Mouse (Mus musculus) cerebellum, adult (tissue): ENCODE results near the gene Miga1.

Experiments used
- ATAC-seq: cut with Nextera tagmentation; 2 replicates; pipeline ENCODE4 v1.9.2; 2017; ENCODE audit warnings: mild to moderate bottlenecking, moderate library complexity, mixed read lengths; ENCODE audit not compliant: insufficient number of reproducible peaks, low FRiP score, low TSS enrichment

Miga1 gene

GRCm38 (mm10) chr3:152288740-152289139 lies 51.5 kb downstream of the Miga1 start:
- no peak for ATAC-seq

- ATAC-seq, result no peak
Measured at GRCm38 (mm10) chr3:152288276-152288675, 51.9 kb downstream of the Miga1 start.

GRCm38 (mm10) chr3:152287810-152288209 lies 52.4 kb downstream of the Miga1 start:
- no peak for ATAC-seq

GRCm38 (mm10) chr3:152284759-152285158 lies 55.4 kb downstream of the Miga1 start:
- no peak for ATAC-seq

GRCm38 (mm10) chr3:152284306-152284705 lies 55.9 kb downstream of the Miga1 start:
- no peak for ATAC-seq

GRCm38 (mm10) chr3:152282126-152282525 lies 58.1 kb downstream of the Miga1 start:
- no peak for ATAC-seq

- no peak for ATAC-seq
Measured at GRCm38 (mm10) chr3:152278431-152278830, 61.8 kb downstream of the Miga1 start.

GRCm38 (mm10) chr3:152277912-152278311 lies 62.3 kb downstream of the Miga1 start:
- ATAC-seq, result no peak

GRCm38 (mm10) chr3:152276935-152277334 lies 63.3 kb downstream of the Miga1 start:
- no peak for ATAC-seq

- no peak for ATAC-seq
Measured at GRCm38 (mm10) chr3:152275008-152275407, 65.2 kb downstream of the Miga1 start.

- no peak for ATAC-seq
Measured at GRCm38 (mm10) chr3:152272974-152273685, 67.1 kb downstream of the Miga1 start.

- no peak for ATAC-seq
Measured at GRCm38 (mm10) chr3:152271876-152272275, 68.3 kb downstream of the Miga1 start.

GRCm38 (mm10) chr3:152271071-152271710 lies 69.0 kb downstream of the Miga1 start:
- ATAC-seq, result no peak

- no peak for ATAC-seq
Measured at GRCm38 (mm10) chr3:152268099-152268498, 72.1 kb downstream of the Miga1 start.

- ATAC-seq, result no peak
Measured at GRCm38 (mm10) chr3:152266036-152266421, 74.2 kb downstream of the Miga1 start, which contains the start of gene Nexn. TSS of gene Nexn (minus strand) at chr3:152266350.

- 0 out of 2 replicates have a peak, but pooled peaks have one; percentile 50 for ATAC-seq
Measured at GRCm38 (mm10) chr3:152265351-152266035, 74.7 kb downstream of the Miga1 start.

GRCm38 (mm10) chr3:152264830-152265229 lies 75.4 kb downstream of the Miga1 start:
- no peak for ATAC-seq

- no peak for ATAC-seq
Measured at GRCm38 (mm10) chr3:152264374-152264773, 75.8 kb downstream of the Miga1 start.

- ATAC-seq, result no peak
Measured at GRCm38 (mm10) chr3:152261948-152262347, 78.3 kb downstream of the Miga1 start.

GRCm38 (mm10) chr3:152261436-152261835 lies 78.8 kb downstream of the Miga1 start:
- ATAC-seq, result no peak

- no peak for ATAC-seq
Measured at GRCm38 (mm10) chr3:152260362-152260761, 79.8 kb downstream of the Miga1 start.
